Mouse (Mus musculus) megakaryocyte, embryonic 14.5 days (primary cell): ENCODE data around the gene Gab3.
"Not testable (repeated sequence)": the region's sequence is repeated elsewhere in the genome, so short reads cannot be mapped to it uniquely, and the experiment has no call there.

ENCODE experiments used
- FLI1 ChIP-seq: IDR thresholded peaks from 2 replicates; pipeline ENCODE4 v1.6.1; 2012; ENCODE audit warnings: low read length, inconsistent platforms, mixed read lengths
- GATA1 ChIP-seq: IDR thresholded peaks from 3 replicates; pipeline ENCODE4 v1.6.1; 2012; ENCODE audit warnings: mixed read lengths, low read length, inconsistent platforms, borderline replicate concordance

DNA sequence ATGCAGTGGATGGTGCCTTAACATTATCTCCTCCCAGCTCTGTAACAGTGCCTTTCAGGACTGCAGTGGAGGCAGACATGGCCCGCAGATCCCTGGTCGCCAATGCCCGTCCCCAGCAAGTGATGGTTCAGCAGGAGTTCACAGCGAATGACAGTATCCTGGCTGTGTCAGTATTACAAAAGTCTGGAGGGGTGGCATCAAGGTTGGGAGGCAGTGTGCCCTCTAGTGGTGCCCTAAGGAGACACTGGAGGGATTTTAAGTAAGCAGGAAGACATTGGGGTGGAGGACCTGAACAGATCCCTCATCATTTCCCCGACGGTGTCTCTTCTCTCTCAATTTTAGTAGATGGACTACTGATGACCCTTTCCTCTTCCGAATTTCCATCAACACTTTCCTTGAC is 126.1 kb downstream of the Gab3 start:
- TF ChIP-seq GATA1, FLI1: not testable (repeated sequence)
